Mouse (Mus musculus): ENCODE measurements around the gene Plin2. TPM values are rescaled to one million over a fixed set of nuclear protein-coding genes. Genes with fewer than 3 reads are reported as not detected.
"Not testable (repeated sequence)": the region's sequence is repeated elsewhere in the genome, so short reads cannot be mapped to it uniquely, and the experiment has no call there.

The Plin2 gene
- polyA plus RNA-seq, 1 experiment from 2014 or later, result 38.2 TPM

DNA sequence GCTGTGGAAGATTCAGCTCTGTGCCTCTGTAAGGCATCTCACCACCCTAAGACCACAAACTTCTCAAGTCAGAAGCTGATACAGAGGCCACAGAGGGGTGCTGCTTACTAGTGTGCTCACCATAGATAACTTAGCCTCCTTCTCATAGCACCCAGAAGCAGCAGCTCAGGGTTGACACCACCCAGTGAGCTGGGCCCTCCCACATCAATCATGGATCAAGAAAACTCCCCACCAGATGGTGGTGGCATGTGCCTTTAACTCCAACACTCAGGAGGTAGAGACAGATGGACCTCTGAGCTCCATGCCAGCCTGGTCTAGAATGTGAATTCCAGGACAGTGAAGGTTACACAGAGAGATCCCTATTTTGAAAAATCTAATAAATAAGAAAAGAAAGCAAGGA is 4.9 kb upstream of the Plin2 start:
- not testable (repeated sequence) for H3K36me3 ChIP-seq (ENCODE audit: control insufficient read depth, insufficient read depth, low read length); ATAC-seq; H3K9ac ChIP-seq (ENCODE audit: low read depth, low read length); H3K9me3 ChIP-seq (replicated peaks; ENCODE audit: control insufficient read depth, low read length, poor library complexity, severe bottlenecking); H3K4me1 ChIP-seq (ENCODE audit: control insufficient read depth, insufficient read depth, low read length); H3K27ac ChIP-seq (ENCODE audit: low read length); H3K4me2 ChIP-seq (ENCODE audit: low read length); H3K4me3 ChIP-seq (ENCODE audit: low read depth, low read length); H3K27me3 ChIP-seq (ENCODE audit: control insufficient read depth, insufficient read depth, low read depth, low read length)

DNA sequence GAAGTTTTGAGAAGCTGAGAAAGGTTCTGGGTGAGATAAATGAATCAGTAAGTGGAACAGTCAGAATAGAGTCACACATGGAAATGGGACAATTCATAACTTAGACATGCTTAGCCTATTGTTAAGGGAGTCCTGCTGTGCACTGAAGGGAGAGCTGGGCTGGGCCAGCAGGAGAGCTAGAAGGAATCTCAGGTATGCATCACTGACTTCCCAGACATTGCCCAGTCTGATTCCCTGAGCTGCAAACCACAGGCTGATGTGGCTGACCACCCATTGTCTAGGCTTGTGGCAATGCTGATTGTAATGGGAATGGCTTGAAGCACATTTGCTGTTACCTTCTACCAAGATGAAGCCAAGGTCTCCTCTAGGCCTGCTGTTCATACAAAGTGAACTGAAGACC is 4.3 kb upstream of the Plin2 start:
- H3K4me2 ChIP-seq (ENCODE audit: low read length); H3K4me1 ChIP-seq (ENCODE audit: control insufficient read depth, insufficient read depth, low read length); H3K9ac ChIP-seq (ENCODE audit: low read depth, low read length); H3K4me3 ChIP-seq (ENCODE audit: low read depth, low read length); H3K36me3 ChIP-seq (ENCODE audit: control insufficient read depth, insufficient read depth, low read length); ATAC-seq; H3K27me3 ChIP-seq (ENCODE audit: control insufficient read depth, insufficient read depth, low read depth, low read length); H3K9me3 ChIP-seq (replicated peaks; ENCODE audit: control insufficient read depth, low read length, poor library complexity, severe bottlenecking); H3K27ac ChIP-seq (ENCODE audit: low read length): not testable (repeated sequence)

DNA sequence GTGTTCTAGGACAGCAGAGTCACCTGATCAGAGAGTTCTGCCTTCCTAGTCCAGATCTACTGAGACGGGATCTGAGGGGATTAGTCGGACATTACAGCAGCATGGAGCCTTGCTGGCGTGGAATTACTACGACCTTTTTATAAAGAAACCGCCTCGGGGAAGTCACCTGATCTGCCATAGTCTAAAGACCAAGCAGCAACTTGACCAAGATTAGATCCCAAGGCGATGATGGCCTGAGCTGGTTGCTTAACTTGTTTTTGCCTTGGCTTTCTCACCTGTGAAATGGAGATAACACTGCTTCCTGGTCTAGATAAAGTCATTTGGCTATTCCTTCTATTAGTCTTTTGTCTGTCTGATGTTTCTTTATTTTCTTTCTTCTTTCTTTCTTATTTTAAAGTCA is 2.6 kb upstream of the Plin2 start:
- Histone ChIP-seq H3K4me1 (ENCODE audit: control insufficient read depth, insufficient read depth, low read length) (peaks cover 7% of the 10 kb centered on the region; the same call in 1 of the 2 replicates), H3K27ac (ENCODE audit: low read length) (no peak overlapping the region), H3K9ac (ENCODE audit: low read depth, low read length) (no peak overlapping the region), H3K36me3 (ENCODE audit: control insufficient read depth, insufficient read depth, low read length) (no peaks in the 10 kb centered on the region), H3K4me3 (ENCODE audit: low read depth, low read length) (no peak overlapping the region), H3K9me3 (replicated peaks; ENCODE audit: control insufficient read depth, low read length, poor library complexity, severe bottlenecking) (no peaks in the 10 kb centered on the region), H3K4me2 (ENCODE audit: low read length) (no peak overlapping the region), H3K27me3 (ENCODE audit: control insufficient read depth, insufficient read depth, low read depth, low read length) (no peaks in the 10 kb centered on the region)
- WGBS, result 64% methylated on average over 7 of the region's 7 CpGs
- ATAC-seq, result no peak

DNA sequence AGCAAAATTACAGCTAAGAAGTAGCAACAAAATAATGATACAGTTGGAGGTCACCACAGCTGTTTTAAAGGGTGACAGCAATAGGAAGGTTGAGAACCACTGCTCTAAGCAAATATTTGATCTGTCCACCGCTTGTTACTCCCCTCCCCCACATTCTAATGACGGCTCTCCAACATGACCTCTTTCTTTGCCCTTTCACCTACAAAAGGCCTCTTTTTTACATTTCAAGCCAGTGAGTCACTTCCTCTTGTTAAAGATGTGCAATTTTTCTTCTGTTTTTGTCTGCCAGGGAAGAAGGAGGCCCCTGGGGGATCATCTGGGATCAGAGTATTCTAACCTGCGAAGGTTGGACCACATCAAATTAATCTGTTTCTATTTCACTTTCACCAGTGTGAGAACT is 1.9 kb upstream of the Plin2 start:
- Histone ChIP-seq H3K27ac (ENCODE audit: low read length) (no peak overlapping the region), H3K4me3 (ENCODE audit: low read depth, low read length) (no peak overlapping the region), H3K4me1 (ENCODE audit: control insufficient read depth, insufficient read depth, low read length) (peaks cover 7% of the 10 kb centered on the region; the same call in 1 of the 2 replicates), H3K36me3 (ENCODE audit: control insufficient read depth, insufficient read depth, low read length) (no peaks in the 10 kb centered on the region), H3K9ac (ENCODE audit: low read depth, low read length) (no peak overlapping the region), H3K27me3 (ENCODE audit: control insufficient read depth, insufficient read depth, low read depth, low read length) (no peaks in the 10 kb centered on the region), H3K9me3 (replicated peaks; ENCODE audit: control insufficient read depth, low read length, poor library complexity, severe bottlenecking) (no peaks in the 10 kb centered on the region), H3K4me2 (ENCODE audit: low read length) (no peak overlapping the region)
- 57% methylated on average over 3 of the region's 3 CpGs for WGBS
- ATAC-seq, result no peak

DNA sequence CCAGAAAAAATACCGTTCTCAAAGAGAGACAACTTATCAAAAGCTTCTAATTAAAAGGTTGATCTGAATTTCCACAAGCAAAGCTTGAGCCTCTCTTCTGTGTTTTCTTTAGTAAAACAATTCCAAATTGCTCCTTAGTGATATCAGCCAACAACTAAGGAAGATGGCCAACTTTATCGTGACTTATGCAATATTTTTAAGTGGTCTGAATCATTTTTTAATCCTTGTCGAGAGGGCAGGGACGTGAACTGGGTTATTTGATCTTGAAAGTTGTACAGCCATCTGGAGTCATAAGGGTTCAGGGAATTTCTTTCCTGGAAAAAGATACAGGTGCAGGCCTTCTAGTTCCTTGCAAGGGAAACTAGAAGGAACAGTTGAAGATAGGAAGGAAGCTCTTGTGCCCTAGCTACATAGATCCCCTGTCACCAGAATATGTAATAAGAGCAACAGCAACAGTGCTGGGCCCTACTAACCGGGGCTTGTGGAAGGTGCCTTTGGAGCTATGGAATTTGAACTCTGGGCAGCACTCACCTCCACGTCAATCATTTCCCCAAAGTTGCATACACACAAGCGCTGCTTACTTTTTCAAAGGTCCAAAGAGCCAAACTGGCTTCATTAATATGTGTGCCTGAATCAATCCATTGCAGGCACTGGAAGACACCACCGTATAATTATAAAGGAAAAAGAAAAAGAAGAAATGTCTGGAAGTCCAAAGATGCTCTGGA is 884 bp upstream of the Plin2 start:
- Histone ChIP-seq H3K9ac (ENCODE audit: low read depth, low read length) (no peak overlapping the region), H3K4me3 (ENCODE audit: low read depth, low read length) (no peak overlapping the region), H3K4me2 (ENCODE audit: low read length) (no peak overlapping the region; the same call in 1 of the 2 replicates), H3K4me1 (ENCODE audit: control insufficient read depth, insufficient read depth, low read length) (peaks cover 7% of the 10 kb centered on the region; the same call in 1 of the 2 replicates), H3K9me3 (replicated peaks; ENCODE audit: control insufficient read depth, low read length, poor library complexity, severe bottlenecking) (no peaks in the 10 kb centered on the region), H3K36me3 (ENCODE audit: control insufficient read depth, insufficient read depth, low read length) (no peaks in the 10 kb centered on the region), H3K27me3 (ENCODE audit: control insufficient read depth, insufficient read depth, low read depth, low read length) (no peaks in the 10 kb centered on the region), H3K27ac (ENCODE audit: low read length) (no peak overlapping the region)
- no peak for ATAC-seq
- 83% methylated on average over 8 of the region's 8 CpGs for WGBS

DNA sequence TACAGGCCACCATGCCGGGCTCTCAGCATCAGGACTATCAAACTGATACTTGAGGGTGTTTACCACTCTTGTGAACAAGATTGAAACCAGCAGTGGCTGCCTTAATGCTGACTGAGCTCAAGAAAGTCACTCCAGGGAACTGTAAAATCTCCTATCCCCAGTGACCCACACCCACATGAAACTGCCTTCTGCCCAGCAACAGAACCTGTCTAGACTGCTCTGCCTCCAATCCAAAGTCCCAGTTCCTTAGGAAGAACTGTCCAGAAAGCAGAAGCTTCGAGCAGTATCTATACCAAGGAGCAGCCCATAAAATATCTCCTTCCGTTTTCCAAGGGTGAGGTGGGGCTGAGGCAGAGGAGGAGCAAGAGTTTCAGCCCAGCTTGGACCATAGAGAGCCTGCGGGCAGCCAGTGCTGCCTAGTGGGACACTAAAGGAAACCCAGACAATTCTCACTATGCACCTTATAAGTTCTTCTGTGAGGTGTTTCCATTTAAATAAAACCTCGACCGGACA is 563 bp downstream of the Plin2 start:
- not testable (repeated sequence) for H3K27ac ChIP-seq (ENCODE audit: low read length); H3K4me1 ChIP-seq (ENCODE audit: control insufficient read depth, insufficient read depth, low read length); H3K36me3 ChIP-seq (ENCODE audit: control insufficient read depth, insufficient read depth, low read length); H3K9me3 ChIP-seq (replicated peaks; ENCODE audit: control insufficient read depth, low read length, poor library complexity, severe bottlenecking); H3K27me3 ChIP-seq (ENCODE audit: control insufficient read depth, insufficient read depth, low read depth, low read length)
- peak overlapping the region; percentile 81 for H3K9ac ChIP-seq (ENCODE audit: low read depth, low read length)
- H3K4me3 ChIP-seq (ENCODE audit: low read depth, low read length), result peak overlapping the region; percentile 60
- peak; percentile 79 for ATAC-seq
- WGBS, result 23% methylated on average over 5 of the region's 6 CpGs
- peak overlapping the region; percentile 66 for H3K4me2 ChIP-seq (ENCODE audit: low read length)

DNA sequence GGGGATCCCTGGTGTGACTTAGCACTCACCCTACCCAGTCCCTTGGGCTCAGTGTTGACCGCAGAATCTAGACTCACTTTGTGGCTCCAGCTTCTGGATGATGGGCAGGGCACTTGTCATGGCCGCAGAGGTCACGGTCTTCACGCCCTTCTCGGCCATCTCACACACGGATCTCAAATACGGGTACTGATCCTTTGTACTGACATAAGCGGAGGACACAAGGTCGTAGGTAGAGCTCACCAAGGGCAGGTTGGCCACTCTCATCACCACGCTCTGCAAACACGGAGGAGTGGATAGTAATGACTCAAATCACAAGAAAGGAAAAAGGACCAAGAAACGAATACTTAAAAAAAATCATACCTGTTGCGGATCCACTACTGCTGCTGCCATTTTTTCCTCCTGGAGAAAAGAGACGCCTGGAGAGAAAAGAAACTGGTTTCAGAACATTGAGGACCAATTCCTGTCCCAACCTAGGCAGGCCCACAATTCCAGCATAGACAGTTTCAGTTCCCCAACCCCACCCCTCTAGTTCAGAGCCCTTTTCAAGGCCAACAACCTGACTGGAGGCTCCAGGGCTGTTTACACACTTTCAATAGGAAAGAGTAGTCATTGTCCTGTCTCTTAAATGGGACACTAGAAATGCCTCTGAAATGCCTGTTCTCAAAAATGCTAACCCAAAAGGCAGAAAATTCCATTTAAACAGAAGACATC is 1.4 kb downstream of the Plin2 start:
- Histone ChIP-seq H3K4me1 (ENCODE audit: control insufficient read depth, insufficient read depth, low read length) (peaks cover 7% of the 10 kb centered on the region; the same call in 1 of the 2 replicates), H3K9me3 (replicated peaks; ENCODE audit: control insufficient read depth, low read length, poor library complexity, severe bottlenecking) (no peaks in the 10 kb centered on the region), H3K4me3 (ENCODE audit: low read depth, low read length) (no peak overlapping the region; the same call in 1 of the 2 replicates), H3K27me3 (ENCODE audit: control insufficient read depth, insufficient read depth, low read depth, low read length) (no peaks in the 10 kb centered on the region), H3K4me2 (ENCODE audit: low read length) (peak overlapping the region; percentile 66), H3K9ac (ENCODE audit: low read depth, low read length) (no peak overlapping the region), H3K27ac (ENCODE audit: low read length) (no peak overlapping the region), H3K36me3 (ENCODE audit: control insufficient read depth, insufficient read depth, low read length) (no peaks in the 10 kb centered on the region)
- ATAC-seq, result no peak
- 95% methylated on average over 14 of the region's 14 CpGs for WGBS

DNA sequence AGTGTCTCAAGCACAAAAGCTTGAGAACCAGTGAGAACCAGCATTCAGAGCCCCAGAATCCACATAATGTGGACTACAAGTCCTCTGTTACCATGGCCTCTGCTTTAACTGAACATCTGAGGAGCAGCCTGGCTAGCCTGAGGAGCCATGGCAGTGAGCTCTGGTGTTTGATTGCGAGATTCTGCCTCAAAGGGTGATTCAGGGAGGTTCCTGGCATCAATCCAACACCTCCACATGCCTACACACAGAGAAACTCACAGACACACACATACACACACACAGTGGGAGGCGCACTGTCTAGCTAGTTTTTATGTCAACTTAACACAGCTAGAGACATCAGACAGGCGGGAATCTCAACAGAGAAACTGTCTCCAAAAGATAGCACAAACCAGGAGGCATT is 4.3 kb downstream of the Plin2 start:
- no peaks in the 10 kb centered on the region for H3K27me3 ChIP-seq (ENCODE audit: control insufficient read depth, insufficient read depth, low read depth, low read length)
- no peak overlapping the region for H3K9ac ChIP-seq (ENCODE audit: low read depth, low read length)
- H3K4me1 ChIP-seq (ENCODE audit: control insufficient read depth, insufficient read depth, low read length), result peaks cover 7% of the 10 kb centered on the region; the same call in 1 of the 2 replicates
- H3K4me2 ChIP-seq (ENCODE audit: low read length), result no peak overlapping the region
- no peak overlapping the region for H3K4me3 ChIP-seq (ENCODE audit: low read depth, low read length)
- peaks cover 4% of the 10 kb centered on the region; the same call in 1 of the 2 replicates for H3K36me3 ChIP-seq (ENCODE audit: control insufficient read depth, insufficient read depth, low read length)
- no peaks in the 10 kb centered on the region for H3K9me3 ChIP-seq (replicated peaks; ENCODE audit: control insufficient read depth, low read length, poor library complexity, severe bottlenecking)
- ATAC-seq, result no peak
- WGBS, result 88% methylated on average over 3 of the region's 3 CpGs
- H3K27ac ChIP-seq (ENCODE audit: low read length), result no peak overlapping the region

DNA sequence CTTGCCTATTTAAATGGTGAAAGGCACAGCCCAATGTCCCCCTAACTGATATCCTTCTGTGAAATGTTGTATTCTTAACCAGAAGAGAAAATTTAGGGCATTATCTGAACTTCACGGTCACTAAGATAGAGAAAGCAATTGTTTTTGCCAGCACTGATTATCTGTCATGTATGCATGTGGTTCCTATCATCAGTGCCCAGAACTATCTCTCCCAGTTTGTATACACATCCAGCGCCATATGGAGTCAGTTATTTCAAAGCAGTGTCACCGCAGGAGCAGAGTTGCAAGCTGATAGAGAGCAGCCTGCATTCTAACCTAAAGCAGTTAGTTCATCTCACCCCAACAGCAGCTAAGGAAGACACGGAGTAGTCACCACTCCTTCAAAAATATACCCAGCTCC is 5.9 kb downstream of the Plin2 start:
- Histone ChIP-seq H3K4me3 (ENCODE audit: low read depth, low read length) (no peak overlapping the region), H3K9me3 (replicated peaks; ENCODE audit: control insufficient read depth, low read length, poor library complexity, severe bottlenecking) (no peaks in the 10 kb centered on the region), H3K27me3 (ENCODE audit: control insufficient read depth, insufficient read depth, low read depth, low read length) (no peaks in the 10 kb centered on the region), H3K4me2 (ENCODE audit: low read length) (no peak overlapping the region), H3K27ac (ENCODE audit: low read length) (no peak overlapping the region), H3K36me3 (ENCODE audit: control insufficient read depth, insufficient read depth, low read length) (peaks cover 11% of the 10 kb centered on the region), H3K9ac (ENCODE audit: low read depth, low read length) (no peak overlapping the region), H3K4me1 (ENCODE audit: control insufficient read depth, insufficient read depth, low read length) (peaks cover 2% of the 10 kb centered on the region; the same call in 1 of the 2 replicates)
- WGBS, result 82% methylated on average over 4 of the region's 4 CpGs
- ATAC-seq, result no peak
